Mouse (Mus musculus): ENCODE data around the gene Ttc9. TPM values are rescaled to one million over a fixed set of nuclear protein-coding genes. Genes with fewer than 3 reads are reported as not detected.

Gene Ttc9
- total and polyA plus RNA-seq, 2 experiments from 2014 or later = 19.0 to 60.4 TPM

GRCm38 (mm10) chr12:81631661-81632401 lies 782 bp downstream of the Ttc9 start:
- 2% methylated on average over 31 of the region's 31 CpGs for WGBS
- peak; percentile 41 for ATAC-seq
- H3K27me3 ChIP-seq (ENCODE audit: insufficient read depth, low read length) = no peaks in the 10 kb centered on the region

GRCm38 (mm10) chr12:81633246-81633645 lies 2.2 kb downstream of the Ttc9 start:
- Histone ChIP-seq H3K4me3 (ENCODE audit: low read length) (peak overlapping the region; percentile 68; the same call in 1 of the 2 replicates), H3K9me3 (ENCODE audit: low read length) (no peaks in the 10 kb centered on the region), H3K9ac (replicated peaks; ENCODE audit: low read length) (no peak overlapping the region), H3K27me3 (ENCODE audit: insufficient read depth, low read length) (no peaks in the 10 kb centered on the region), H3K4me2 (ENCODE audit: low read depth, low read length) (peak overlapping the region; percentile 86), H3K36me3 (ENCODE audit: insufficient read depth, low read length) (no peaks in the 10 kb centered on the region), H3K27ac (no peak overlapping the region), H3K4me1 (ENCODE audit: insufficient read depth, low read length) (peaks cover 12% of the 10 kb centered on the region)
- TF ChIP-seq CTCF (IDR thresholded peaks at IDR 0.05; ENCODE audit: low read depth) = no peak
- WGBS = 78% methylated on average over 2 of the region's 2 CpGs
- DNase-seq (ENCODE audit: low spot score) (no peak), ATAC-seq (no peak)

More at GRCm38 (mm10) chr12:81631661-81632401, 782 bp downstream of the Ttc9 start:
- peak overlapping the region; percentile 95 for H3K27ac ChIP-seq
- H3K36me3 ChIP-seq (ENCODE audit: insufficient read depth, low read length) = no peaks in the 10 kb centered on the region
- no peaks in the 10 kb centered on the region for H3K9me3 ChIP-seq (ENCODE audit: low read length)
- H3K9ac ChIP-seq (replicated peaks; ENCODE audit: low read length) = peak overlapping the region; percentile 89
- peak; percentile 39 for DNase-seq (ENCODE audit: low spot score)
- H3K4me2 ChIP-seq (ENCODE audit: low read depth, low read length) = peak overlapping the region; percentile 86
- peak overlapping the region; percentile 68 for H3K4me3 ChIP-seq (ENCODE audit: low read length)
- H3K4me1 ChIP-seq (ENCODE audit: insufficient read depth, low read length) = peaks cover 12% of the 10 kb centered on the region
- peak; percentile 30; the same call in 1 of the 2 replicates for TF ChIP-seq CTCF (IDR thresholded peaks at IDR 0.05; ENCODE audit: low read depth)

- no peak for TF ChIP-seq CTCF (IDR thresholded peaks at IDR 0.05; ENCODE audit: low read depth)
- Histone ChIP-seq H3K4me3 (ENCODE audit: low read length) (no peak overlapping the region), H3K9me3 (ENCODE audit: low read length) (no peaks in the 10 kb centered on the region), H3K4me1 (ENCODE audit: insufficient read depth, low read length) (peaks cover 5% of the 10 kb centered on the region; the same call in 1 of the 2 replicates), H3K4me2 (ENCODE audit: low read depth, low read length) (no peak overlapping the region), H3K27me3 (ENCODE audit: insufficient read depth, low read length) (no peaks in the 10 kb centered on the region), H3K9ac (replicated peaks; ENCODE audit: low read length) (no peak overlapping the region), H3K36me3 (ENCODE audit: insufficient read depth, low read length) (no peaks in the 10 kb centered on the region), H3K27ac (no peak overlapping the region)
- ATAC-seq (no peak), DNase-seq (ENCODE audit: low spot score) (no peak)
- WGBS = 62% methylated on average over 5 of the region's 5 CpGs
These were observed 9.6 kb downstream of the Ttc9 start for GRCm38 (mm10) chr12:81640656-81641055.

- TF ChIP-seq CTCF (IDR thresholded peaks at IDR 0.05; ENCODE audit: low read depth) = no peak
- no peak overlapping the region; the same call in 1 of the 2 replicates for H3K4me3 ChIP-seq (ENCODE audit: low read length)
- H3K4me2 ChIP-seq (ENCODE audit: low read depth, low read length) = peak overlapping the region; percentile 35
- peak overlapping the region; percentile 60; the same call in 1 of the 2 replicates for H3K27ac ChIP-seq
- H3K4me1 ChIP-seq (ENCODE audit: insufficient read depth, low read length) = peaks cover 5% of the 10 kb centered on the region; the same call in 1 of the 2 replicates
- peak; percentile 68 for DNase-seq (ENCODE audit: low spot score)
- H3K36me3 ChIP-seq (ENCODE audit: insufficient read depth, low read length) = no peaks in the 10 kb centered on the region
- ATAC-seq = peak; percentile 90
- 13% methylated on average over 11 of the region's 11 CpGs for WGBS
- H3K9ac ChIP-seq (replicated peaks; ENCODE audit: low read length) = no peak overlapping the region
- H3K27me3 ChIP-seq (ENCODE audit: insufficient read depth, low read length) = no peaks in the 10 kb centered on the region
- no peaks in the 10 kb centered on the region for H3K9me3 ChIP-seq (ENCODE audit: low read length)
These were observed 11.5 kb downstream of the Ttc9 start for GRCm38 (mm10) chr12:81642361-81643082.

- Histone ChIP-seq H3K4me3 (ENCODE audit: low read length) (no peak overlapping the region), H3K27ac (no peak overlapping the region), H3K36me3 (ENCODE audit: insufficient read depth, low read length) (no peaks in the 10 kb centered on the region), H3K4me2 (ENCODE audit: low read depth, low read length) (no peak overlapping the region), H3K27me3 (ENCODE audit: insufficient read depth, low read length) (no peaks in the 10 kb centered on the region), H3K4me1 (ENCODE audit: insufficient read depth, low read length) (peaks cover 5% of the 10 kb centered on the region; the same call in 1 of the 2 replicates), H3K9me3 (ENCODE audit: low read length) (no peaks in the 10 kb centered on the region), H3K9ac (replicated peaks; ENCODE audit: low read length) (no peak overlapping the region)
- DNase-seq (ENCODE audit: low spot score) (no peak), ATAC-seq (no peak)
- WGBS = 80% methylated on average over 6 of the region's 6 CpGs
- TF ChIP-seq CTCF (IDR thresholded peaks at IDR 0.05; ENCODE audit: low read depth) = no peak
These were observed 15.8 kb downstream of the Ttc9 start for GRCm38 (mm10) chr12:81646811-81647210.

GRCm38 (mm10) chr12:81653344-81653743 lies 22.3 kb downstream of the Ttc9 start:
- Histone ChIP-seq H3K4me1 (ENCODE audit: insufficient read depth, low read length) (no peaks in the 10 kb centered on the region), H3K27me3 (ENCODE audit: insufficient read depth, low read length) (no peaks in the 10 kb centered on the region), H3K9me3 (ENCODE audit: low read length) (no peaks in the 10 kb centered on the region), H3K27ac (no peak overlapping the region), H3K36me3 (ENCODE audit: insufficient read depth, low read length) (no peaks in the 10 kb centered on the region), H3K4me3 (ENCODE audit: low read length) (no peak overlapping the region), H3K4me2 (ENCODE audit: low read depth, low read length) (no peak overlapping the region), H3K9ac (replicated peaks; ENCODE audit: low read length) (no peak overlapping the region)
- TF ChIP-seq CTCF (IDR thresholded peaks at IDR 0.05; ENCODE audit: low read depth) = no peak
- ATAC-seq (peak; percentile 83), DNase-seq (ENCODE audit: low spot score) (peak; percentile 87)
- 47% methylated on average over 8 of the region's 8 CpGs for WGBS
